Mouse (Mus musculus) fat pad, adult 2 months (tissue): ENCODE measurements around the gene Polr2a.
A peak's percentile ranks its signal among the peaks of the same experiment; 100 is the strongest.

Experiments used
- DNase-seq: peaks from one replicate; pipeline ENCODE4 v3.0.0-alpha.2; 2011; ENCODE audit warnings: low read depth, low spot score; ENCODE audit errors: extremely low read depth

The Polr2a gene

DNA sequence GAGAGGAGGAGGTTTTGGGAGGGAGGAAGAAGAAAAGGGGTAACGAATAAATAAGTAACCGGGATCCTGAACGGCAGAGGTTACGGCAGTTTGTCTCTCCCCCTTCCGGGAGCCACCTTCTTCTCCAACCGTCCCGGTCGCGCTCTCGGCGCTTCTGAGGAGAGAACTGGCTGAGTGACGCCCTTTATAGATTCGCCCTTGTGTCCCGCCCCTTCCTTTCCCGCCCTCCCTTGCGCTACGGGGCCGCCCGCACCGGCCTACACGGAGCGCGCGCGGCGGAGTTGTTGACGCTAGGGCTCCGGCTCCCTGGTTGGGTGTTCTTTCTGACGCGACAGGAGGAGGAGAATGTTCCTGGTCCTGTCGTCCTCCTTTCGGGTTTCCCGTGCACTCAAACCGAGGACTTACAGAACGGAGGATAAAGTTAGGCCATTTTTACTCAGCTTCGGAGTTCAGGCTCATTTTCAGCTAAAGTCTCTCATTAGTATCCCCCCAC lies at the start of gene Polr2a:
Gene Polr2a, minus strand, starts transcription at position 160 of the 493 bp plus-strand sequence.
- no peak for DNase-seq

DNA sequence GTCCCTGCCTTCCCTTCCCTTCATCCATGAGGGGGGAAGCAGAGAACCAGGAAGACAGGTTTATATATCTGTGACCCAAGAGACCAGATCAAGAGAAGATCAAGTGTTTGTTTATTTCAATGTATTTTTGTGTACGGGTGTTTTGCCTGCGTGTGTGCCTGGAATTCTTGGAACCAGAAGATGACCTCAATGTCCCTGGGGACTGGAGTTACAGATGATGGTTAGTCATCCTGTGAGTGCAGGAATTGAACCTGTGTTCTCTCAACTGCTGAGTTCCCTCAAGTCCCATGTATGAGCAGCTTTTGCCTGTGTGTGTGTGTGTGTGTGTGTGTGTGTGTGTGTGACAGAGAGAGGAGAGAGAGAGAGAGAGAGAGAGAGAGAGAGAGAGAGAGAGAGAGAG lies 49.2 kb upstream of the Polr2a start:
- no peak for DNase-seq

DNA sequence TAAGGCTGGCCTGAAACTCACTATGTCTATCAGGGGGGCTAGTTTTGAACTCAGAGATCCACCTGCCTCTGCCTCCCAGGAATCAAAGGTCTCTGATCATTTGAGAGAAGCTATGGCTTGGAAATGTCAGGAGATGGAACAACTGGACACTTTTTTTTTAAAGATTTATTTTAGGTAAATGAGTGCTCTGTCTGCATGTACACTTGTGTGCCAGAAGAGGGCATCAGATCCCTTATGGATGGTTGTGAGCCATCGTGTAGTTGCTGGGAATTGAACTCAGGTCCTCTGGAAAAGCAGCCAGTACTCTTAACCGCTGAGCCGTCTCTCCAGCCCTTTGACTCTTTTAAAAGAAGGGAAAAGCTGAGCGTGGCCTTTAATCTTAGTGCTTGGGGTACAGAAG lies 47.9 kb upstream of the Polr2a start:
- DNase-seq: no peak

DNA sequence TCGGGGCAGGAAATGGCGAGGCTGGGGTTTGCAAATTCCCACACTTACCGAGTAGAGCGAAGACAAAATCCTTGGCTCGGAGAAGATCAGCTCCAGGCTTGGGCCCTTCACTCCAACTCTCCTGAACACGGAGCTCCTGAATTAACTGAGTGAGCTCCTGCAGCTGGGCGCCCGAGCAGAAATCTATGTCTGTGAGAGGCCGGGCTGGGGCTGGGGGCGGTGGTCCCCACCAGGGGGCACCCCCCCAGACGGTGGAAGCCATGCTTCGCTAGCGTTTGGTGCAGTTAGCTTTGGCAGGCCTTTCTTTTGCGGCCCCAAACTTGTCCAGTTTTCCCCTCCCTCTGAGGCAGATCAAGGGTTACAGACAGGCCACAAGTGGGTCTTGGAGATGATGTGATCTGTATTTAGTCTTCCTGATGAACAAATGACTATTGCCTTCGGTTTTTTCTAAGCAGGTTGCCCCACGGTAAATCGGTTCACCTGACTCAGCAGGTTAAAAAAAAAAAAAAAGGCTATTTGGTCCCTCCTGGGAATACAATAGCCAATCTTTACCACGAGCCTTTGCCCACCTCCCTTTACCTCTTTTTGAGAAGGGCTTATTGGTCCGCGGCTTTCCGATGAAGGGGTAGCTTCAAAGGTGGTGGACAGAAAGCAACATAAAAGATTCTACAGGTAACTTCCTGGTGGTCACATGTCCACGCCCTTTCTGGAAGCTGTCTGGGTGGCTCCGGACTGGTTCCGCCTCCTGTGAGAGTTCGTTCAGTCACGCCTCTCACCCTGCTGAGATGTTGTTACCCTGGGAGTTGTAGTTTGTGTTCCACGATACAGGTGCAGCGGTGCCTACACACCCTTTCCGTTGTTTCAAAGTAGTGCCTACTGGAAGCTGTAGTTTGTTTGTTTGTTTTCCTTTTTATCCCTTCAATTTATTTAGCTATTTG lies 46.8 kb upstream of the Polr2a start, which contains the start of gene Tmem102:
Gene Tmem102, minus strand, starts transcription at position 653 of the 938 bp plus-strand sequence.
- DNase-seq: peak; percentile 63

DNA sequence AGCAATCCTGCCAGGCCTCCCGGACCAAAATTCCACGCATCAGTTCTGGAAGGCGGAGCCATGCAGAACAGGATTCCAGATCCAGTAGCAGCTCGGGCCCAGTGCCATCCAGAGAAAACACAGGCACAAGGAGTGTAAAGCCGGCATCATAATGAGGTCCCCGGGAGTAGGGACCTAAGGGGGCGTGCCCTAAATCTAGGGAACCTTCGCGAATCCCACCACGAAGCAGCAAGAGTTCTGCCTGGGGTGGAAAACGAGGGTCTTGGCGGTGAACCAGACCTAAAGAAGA lies 46.2 kb upstream of the Polr2a start:
- no peak for DNase-seq

DNA sequence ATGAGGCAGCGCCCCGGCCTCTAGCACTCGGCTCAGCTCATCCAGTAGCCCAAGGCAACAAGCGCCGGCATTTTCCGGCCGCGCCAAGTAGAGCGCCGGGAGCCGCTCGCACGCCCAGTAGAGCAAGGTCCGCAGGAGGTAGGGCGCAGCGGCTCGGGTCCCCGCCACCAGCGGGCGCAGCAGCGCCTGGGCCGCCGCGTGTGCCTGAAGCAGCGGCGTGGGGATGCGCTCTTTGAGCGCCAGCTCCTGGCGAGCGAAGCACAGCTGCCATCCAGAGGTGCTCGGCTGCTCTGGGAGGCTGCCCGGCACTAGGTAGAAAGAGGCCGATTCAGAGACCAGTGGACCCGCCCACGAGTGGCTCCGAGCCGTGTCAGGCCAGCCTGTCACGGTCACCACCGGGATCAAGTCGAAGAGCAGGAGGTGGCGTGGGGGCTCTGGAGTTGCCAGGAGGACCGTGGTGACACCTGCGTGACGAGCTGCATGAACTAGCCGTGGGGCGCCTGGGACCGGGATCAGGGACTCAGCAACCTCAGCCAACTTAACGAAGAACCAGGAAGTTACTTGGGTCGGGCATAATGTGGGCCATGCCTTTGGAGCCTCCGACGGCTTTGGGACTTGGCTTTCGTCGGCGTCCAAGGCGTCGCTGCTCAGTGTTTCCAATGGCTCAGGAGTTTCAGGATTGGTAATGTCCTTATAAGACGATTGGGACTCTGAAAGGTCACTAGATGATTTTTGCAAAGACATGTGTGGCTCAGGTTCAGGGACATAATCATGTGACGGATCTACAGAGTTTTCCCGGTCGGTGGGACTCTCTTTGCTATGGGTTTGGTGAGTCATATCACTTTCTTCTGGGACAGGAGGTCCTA lies 45.6 kb upstream of the Polr2a start:
- no peak for DNase-seq

DNA sequence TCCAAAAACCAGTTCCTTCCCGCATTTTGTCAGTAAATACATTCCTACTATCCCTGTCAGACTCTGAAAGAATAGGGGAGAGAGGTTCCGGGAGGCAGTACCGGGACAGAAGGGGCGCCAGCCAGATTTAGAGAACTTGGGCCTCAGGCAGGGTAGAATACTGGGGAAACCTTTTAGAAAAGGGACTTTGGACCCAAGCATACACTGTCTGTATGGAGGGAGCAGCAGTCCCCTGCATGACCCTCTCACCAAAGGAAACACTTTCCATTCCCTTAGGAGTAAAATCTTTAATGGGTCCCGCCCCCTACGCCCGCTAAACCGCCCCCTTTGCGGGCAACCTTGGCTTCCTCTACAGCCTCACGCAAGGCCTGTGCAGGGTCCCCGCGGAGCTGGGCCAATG lies 44.9 kb upstream of the Polr2a start:
- no peak for DNase-seq

DNA sequence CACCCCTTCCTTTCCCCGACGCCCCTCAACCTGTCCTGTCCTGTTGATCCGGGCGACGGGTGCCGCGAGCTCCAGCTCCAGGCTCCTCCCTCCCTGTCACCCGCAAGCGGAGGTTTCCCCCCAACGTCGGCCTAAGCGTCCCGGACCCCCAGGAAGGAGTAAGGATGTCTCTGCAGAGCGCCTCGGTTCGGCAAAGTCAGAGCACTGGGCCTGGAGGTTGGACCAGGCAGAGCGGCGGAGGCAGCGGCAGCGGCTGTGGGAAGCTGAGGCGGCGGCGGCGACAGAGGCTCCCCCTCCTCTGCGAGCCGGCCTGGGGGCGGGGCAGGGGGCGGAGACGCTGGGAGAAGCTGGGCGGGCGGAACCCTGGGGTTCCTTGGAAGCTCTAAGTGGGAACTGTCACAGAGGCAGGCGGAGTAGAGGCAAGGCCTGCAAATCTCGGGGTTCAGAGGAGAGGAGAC lies 44.2 kb upstream of the Polr2a start:
- DNase-seq: no peak

DNA sequence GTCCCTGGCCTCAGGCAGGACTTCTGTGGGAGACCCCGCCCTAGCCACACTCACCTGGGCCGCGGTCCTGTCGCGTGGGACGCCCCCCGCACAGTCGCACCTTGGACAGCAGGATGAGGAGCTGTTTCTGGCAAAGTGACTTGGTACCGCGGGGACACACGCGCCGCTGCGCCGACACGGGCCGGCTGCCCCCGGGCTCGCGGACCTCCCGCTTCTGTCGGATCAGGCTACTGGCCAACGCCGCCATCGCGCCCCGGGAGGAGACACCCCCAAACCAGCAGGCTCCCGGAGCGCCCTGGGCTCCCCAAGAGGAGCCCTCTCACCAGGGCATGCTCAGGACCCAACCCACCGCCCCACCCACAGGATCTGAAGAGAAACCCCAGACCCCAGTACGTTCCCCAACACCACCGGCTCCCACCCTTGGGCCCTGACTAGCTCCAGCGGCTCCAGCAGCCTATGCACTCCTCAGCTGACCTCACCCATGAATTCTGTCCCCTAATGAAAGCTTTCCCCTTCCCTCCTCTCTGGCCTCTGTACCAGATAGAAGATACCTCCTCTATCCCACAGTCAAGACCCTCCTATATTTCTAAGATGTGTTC lies 43.0 kb upstream of the Polr2a start, which contains the start of gene Fgf11:
Gene Fgf11, minus strand, starts transcription at position 479 of the 599 bp plus-strand sequence.
- no peak for DNase-seq

DNA sequence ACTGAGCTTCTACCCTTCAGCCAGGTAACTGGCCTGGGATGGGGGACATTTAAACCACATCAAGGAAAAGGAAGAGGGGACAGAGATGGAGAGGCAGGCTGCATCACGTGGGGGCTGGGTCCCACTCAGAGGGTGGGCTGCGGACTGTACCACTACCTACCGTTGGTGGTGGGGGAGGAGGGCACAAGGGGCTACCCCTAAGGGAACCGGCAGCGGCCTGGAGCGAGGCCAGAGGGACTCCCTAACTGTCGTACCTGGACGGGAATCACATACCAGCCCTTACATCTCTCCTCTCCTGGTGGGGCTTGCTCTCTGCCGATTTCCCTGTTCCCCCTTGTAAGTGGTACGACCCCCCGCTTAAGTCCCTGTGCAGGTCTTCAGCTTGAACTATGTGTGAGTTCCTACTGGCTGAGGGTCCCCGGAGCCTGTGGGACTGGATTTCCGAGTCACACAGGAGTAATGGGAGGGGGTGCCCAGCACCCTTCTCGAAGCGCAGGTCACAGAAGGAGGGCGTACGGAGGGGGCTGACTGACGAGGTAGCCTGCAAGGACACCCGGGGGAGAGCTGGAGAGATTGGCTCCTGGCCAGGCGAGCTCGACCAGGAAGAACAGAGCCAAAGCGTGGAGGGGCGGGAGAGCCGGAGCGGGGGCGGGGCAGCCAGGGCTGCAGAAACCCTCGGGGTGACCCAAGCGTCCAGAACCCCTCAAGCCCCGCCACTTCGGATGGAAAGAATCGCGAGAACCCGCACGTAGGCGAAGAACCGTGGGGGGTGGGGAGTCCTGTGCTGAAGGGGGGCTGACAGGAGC lies 42.2 kb upstream of the Polr2a start:
- DNase-seq: no peak

DNA sequence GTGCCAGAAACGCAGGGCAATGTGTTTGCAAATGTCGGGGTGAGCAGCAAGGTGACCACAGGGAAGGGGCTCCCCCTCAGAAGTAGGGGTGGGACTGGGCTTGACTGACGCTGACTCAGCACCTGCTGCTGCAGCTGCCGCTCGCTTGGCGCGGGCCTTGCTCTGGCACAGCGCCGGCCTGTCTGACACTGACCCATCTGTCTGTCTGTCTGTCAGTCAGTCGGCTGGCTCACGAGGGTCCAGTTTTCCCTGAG lies 41.6 kb upstream of the Polr2a start:
- DNase-seq: no peak

DNA sequence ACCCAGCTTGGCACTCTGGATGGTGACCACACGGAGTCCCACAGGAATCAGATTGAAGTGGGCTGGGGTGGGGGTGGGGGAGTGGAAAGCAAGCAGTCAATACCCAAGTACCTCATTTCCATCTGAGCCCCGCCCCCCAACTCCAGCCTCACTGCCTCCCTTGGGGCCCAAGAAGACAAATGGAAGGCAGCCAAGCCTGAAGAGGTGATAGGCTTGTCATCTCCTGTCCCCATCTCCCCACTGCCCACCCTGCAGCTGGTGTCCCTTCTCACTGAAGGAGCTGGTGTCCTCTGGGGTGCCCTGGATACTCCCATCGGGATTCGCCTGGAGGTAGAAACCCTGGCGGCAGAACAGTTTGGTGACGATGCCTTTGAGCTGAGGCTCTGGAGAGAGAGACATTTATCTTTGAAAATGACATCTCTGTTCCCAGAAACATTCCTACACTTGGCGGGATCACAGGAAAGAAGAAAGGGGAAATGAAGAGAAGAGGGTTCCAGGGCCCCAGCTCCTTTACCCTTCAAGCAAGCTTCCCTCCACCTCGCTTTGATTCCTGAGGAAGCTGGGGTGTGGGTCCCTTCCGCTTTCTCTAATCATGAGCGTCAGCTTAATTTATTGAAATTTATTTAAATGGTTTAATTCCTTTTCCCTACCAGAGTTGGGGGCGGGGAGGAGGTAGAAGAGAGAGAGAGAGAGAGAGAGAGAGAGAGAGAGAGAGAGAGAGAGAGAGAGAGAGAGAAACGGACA lies 41.1 kb upstream of the Polr2a start:
- no peak for DNase-seq

DNA sequence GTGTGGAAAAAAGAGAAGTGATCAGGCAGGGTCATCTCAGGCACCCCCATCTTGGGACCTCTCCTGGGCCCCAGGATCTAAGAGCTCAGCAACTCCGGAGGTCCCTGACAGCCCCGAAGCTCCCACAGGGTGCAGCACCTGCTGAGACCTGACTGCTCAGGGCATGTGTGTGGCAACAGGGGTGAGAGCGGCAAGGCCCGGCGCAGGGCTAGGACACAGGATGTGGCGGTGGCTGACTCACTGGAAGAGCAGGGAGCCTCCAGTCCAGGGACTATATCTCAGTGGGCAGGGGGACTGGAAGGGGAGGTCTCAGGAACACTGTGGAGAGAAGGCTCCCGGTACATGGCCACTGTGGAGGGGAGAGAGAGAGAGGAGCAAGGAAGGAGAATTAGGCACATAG lies 39.5 kb upstream of the Polr2a start:
- no peak for DNase-seq

DNA sequence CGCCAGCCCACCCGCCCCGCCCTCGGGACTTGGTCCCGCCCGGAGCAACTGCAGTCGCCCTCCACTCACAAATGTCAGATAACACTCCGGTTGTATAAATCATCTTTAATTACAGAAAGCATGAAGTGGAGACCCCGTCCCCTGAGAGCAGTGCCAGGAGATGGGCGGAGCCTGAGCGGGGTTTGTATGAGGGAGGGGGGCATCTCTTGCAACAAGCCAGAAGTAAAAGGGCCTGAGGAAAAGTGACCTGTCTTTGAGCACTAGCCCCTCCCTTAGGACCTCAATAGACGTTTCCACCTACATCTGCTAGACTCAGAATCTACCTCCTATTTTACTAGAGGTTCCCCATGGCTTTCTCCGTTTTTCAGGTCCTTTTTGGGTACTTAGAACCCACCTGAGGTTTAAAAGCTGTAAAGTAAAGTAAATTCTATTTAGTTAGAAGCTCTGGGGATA lies 37.6 kb upstream of the Polr2a start:
- no peak for DNase-seq

DNA sequence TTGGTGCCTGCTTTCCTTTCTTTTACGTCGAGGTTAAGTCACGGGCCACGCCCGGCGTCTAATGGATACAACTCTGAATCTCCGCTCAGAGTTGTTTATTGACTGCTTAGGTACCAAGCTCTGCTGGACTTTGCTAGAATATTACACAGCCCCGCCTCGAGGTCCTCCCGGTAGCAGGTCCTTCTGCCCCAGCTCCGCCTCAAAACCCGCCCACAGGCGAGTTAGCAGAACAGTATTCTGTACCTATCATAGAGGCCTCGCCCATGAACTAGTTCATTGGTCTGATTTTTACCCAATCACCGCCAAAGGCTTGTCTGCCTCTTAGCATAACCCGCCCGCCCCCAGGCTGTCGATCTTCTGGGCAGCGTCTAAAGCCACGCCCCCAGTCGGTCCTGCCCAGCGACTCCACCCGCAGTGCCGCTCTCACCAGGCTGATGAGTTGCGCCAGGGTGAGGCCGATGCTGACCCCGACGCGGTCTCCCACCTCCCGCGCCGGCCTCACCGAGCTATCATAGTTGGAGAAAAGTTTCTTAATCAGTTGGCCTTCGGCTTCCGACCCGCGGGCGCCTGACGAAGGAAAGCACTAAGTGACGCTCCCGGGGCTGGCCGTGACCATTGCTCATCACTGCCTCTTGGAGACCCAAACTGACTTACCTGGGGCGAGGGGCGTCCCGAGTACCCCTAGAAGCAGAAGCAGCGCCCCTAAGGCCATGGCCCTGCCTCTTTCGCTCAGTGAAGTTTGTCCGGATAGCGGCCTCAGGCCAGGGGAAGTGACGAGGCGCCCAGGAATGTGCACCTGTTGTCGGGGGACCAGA lies 36.9 kb upstream of the Polr2a start, which contains the start of gene Chrnb1:
Gene Chrnb1, minus strand, starts transcription at position 776 of the 815 bp plus-strand sequence.
- peak; percentile 93 for DNase-seq

DNA sequence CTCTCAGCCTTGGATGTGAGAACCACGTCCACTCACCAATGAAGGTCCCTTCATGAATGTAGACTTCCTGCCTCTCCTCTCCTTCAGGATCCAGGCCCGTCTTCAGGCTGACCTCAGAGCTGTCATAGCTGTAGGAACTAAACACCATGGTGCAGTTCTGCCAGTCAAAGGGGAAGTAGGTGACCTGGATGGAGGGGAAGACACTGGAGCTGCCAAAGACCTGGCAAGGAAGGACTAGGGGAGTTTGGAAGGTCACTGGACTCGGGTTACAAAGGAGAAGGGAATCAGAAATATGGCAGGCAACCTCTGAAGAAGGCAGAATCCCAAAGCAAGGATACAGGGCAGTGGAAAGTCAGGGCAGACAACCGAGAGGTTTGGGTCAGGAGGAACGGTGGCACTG lies 35.0 kb upstream of the Polr2a start:
- no peak for DNase-seq

DNA sequence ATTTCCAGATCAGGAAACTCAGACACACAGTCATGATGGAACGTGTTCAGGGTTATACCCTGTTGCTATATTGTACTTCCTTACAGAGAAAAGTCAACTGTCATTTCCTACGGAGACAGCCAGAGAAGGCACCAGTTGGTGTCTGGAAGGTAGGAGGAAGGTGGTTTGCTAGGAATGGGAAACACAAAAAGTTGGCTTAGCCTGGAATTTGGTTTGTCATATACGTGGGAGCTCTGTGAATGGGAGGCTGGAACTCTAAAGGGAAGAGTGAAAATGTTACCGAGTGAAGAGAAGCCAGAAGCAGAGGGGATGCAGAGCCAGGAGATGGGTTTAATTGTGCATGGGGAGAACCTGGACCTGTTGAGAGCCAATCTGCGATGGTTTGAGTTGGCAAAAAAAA lies 33.0 kb upstream of the Polr2a start:
- DNase-seq: no peak

DNA sequence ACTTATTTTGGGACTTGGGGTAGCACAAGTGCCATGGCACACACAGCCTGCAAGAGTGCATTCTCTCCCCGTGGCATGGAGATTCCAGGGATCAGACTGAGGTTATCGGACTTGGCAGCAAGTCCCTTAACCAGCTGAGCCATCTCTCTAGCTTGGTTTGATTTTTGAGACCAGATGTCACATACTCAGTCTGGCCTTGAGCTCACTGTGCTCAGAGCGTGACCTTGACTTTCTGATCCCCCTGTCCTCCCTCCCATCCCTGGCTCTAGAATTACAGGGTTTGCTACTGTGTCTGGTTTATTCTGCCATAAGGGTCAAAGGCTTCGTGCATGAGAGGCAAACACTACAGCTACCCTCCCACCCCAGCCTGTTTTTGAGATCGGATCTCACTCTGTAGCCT lies 31.0 kb upstream of the Polr2a start:
- DNase-seq: no peak

DNA sequence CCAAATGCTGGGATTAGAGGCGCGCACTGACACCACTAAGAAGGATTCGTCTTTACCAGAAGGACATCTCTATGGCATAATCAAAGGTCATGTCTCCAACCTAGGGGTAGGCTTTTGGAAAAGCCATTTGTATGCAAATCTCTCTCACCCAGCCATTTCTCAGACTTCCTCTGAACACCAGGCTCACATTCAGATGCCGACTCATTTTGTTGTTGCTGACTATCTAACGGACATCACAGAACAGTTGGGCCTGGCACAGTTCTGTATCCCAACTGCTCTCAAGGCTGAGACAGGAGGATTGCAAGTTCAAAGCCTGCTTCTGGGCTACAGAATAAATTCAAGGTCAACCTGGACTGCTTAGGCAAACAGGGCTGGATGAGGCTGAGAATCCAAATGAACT lies 28.9 kb upstream of the Polr2a start:
- no peak for DNase-seq
